Mouse (Mus musculus): ENCODE results near the gene Gpr137b.
"Not testable (repeated sequence)": the region's sequence is repeated elsewhere in the genome, so short reads cannot be mapped to it uniquely, and the experiment has no call there.

- TF ChIP-seq CTCF, EP300 (IDR thresholded peaks at IDR 0.05): not testable (repeated sequence)
Observed at GRCm38 (mm10) chr13:13363536-13363935, 30.3 kb downstream of the Gpr137b start.
